Mouse (Mus musculus) cerebellum, adult 2 months (tissue): ENCODE data around the gene Afap1l2.

Source experiments
- CTCF ChIP-seq: fragments of 200-500 bp; IDR thresholded peaks from 2 replicates; pipeline ENCODE4 v1.5.1; 2011; ENCODE audit warnings: low read depth, mild to moderate bottlenecking, control low read depth, low read length, moderate library complexity, borderline replicate concordance; ENCODE audit not compliant: insufficient read depth
- POLR2A ChIP-seq: fragments of 200-500 bp; IDR thresholded peaks from 2 replicates; pipeline ENCODE4 v1.6.1; 2011; ENCODE audit warnings: low read length, control low read depth, borderline replicate concordance; ENCODE audit not compliant: insufficient read depth

DNA sequence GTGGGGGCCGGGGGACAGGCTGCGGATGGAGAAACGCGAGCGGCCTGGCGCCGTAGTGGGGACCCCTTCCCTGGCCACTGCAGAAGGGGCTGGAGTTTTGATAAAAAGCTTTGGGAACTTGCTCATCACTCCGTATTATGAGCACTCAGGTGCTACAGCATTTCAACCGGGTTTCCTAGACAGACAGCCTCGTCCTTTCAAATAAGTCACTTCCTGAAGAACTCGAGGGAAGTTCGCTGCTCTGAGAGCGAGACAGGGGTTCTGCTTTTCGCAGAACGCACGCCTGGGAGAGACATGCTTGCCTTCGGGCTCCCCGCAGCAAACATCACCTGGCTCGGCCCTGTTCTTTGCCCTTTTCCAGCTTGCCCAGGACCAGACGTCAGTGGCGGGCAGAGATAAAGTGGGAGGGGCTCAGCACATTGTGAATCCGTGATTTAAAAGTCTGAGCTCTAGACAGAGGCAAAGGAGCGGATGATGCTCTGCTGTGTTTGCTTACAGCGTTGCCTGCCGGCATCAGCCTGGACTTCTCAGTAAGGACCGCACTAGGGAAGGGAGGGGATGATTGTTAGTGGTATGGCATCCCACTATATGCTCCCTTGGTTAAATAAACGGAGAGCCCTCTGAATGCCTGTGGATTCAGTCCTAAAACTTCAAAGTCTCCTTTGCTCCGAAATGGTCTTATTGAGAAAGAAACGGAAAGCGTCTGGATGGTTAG, 133.3 kb downstream of the Afap1l2 start:
- no peak for TF ChIP-seq POLR2A
- TF ChIP-seq CTCF = no peak
